Mouse (Mus musculus): ENCODE measurements around the gene Mpz. TPM values are rescaled to one million over a fixed set of nuclear protein-coding genes. Genes with fewer than 3 reads are reported as not detected.
A peak's percentile ranks its signal among the peaks of the same experiment; 100 is the strongest.

Mpz gene
- total RNA-seq, 4 experiments from 2014 or later: 5.2 to 26.1 (median 16.9) TPM

- DNase-seq (ENCODE audit: low spot score in 2 of 2): no peak
Measured at GRCm38 (mm10) chr1:171187851-171188700, 37.6 kb downstream of the Mpz start.

GRCm38 (mm10) chr1:171189046-171189445, 38.5 kb downstream of the Mpz start:
- DNase-seq (ENCODE audit: low spot score in 2 of 2): no peak

GRCm38 (mm10) chr1:171189476-171190114, 39.1 kb downstream of the Mpz start:
- no peak for DNase-seq (ENCODE audit: low spot score in 2 of 2)

DNA sequence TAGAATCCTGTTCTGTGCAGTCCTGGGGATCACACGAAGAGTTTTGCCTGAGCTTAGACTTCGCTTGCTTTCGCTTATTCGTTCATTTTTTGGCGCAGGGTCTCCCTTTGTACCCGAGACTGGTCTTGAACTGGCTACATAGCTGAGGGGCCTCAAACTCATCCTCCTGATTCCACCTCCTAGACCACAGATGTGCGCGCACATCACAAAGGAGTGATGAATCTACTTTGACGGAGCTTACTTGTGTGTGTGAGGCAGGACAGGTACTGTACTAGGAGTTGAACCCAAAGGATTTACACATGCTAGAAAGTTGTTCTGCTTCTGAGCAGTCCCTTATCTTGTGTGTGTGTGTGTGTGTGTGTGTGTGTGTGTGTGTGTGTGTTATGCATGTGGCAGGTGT, 40.3 kb downstream of the Mpz start:
- no peak for DNase-seq (ENCODE audit: low spot score in 2 of 2)

DNA sequence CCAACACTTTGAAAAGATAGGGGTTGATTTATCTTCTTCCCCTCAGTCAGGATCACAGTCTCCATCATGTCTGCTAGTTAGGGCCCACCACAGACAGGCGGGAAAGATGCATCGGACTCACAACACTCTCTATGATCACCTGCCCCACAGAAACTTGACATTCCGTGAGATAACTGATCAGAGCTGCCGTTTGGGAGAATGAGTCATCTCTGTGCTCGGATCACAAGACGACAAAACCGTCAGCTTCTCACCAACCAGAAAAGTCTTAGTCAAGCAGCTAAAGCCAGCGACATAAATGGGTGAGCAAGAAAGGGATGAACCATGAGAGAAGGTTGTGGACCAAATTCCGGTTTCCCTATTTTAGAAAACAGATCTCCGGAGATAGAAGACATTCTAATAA, 41.8 kb downstream of the Mpz start:
- DNase-seq (ENCODE audit: low spot score in 2 of 2): no peak

- no peak for DNase-seq (ENCODE audit: low spot score in 2 of 2)
Measured at GRCm38 (mm10) chr1:171193093-171193840, 42.8 kb downstream of the Mpz start.

DNA sequence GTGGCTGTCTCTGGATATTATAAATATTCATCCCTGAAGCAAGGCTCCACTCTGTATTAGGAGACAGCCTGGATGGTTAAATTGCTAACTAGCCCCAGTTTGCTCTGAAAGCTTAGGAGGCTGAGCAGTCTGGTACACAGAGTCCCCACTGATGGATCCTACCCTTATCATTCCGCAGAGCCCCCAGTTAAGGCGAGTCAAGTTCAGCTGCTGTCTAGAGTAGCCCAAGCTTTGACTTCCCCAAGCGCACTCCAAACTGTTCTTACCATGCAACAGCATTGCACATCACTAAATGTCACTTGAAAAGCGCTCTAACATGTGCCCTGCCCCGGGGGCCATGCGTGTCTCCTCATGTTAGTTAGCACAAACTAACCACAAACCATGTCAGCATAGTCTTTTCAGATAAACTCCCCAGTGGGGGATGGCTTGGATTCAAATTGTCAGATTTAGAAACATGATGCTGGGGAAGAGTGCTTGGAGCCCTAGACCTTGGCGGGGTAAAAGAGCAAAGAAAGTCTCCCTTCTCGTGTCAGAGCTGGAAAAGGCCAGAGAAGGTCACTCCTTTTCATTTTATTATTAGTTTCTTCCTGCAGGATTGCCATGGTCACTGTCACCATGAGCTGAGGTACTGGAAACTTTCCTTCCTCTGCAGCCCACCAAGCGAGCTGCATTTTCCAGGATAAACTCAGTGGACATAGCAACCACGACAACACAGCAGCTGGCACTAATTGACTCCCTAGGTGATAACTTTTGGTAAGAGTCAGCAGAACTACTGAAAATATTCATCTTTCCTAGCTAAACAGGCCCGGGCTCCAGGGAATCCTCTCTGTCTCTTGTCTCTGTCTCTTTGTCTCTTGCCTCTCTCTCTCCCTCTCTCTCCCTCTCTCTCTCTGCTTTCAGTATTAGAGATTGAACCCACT, 43.7 kb downstream of the Mpz start:
- DNase-seq (ENCODE audit: low spot score in 2 of 2): no peak

DNA sequence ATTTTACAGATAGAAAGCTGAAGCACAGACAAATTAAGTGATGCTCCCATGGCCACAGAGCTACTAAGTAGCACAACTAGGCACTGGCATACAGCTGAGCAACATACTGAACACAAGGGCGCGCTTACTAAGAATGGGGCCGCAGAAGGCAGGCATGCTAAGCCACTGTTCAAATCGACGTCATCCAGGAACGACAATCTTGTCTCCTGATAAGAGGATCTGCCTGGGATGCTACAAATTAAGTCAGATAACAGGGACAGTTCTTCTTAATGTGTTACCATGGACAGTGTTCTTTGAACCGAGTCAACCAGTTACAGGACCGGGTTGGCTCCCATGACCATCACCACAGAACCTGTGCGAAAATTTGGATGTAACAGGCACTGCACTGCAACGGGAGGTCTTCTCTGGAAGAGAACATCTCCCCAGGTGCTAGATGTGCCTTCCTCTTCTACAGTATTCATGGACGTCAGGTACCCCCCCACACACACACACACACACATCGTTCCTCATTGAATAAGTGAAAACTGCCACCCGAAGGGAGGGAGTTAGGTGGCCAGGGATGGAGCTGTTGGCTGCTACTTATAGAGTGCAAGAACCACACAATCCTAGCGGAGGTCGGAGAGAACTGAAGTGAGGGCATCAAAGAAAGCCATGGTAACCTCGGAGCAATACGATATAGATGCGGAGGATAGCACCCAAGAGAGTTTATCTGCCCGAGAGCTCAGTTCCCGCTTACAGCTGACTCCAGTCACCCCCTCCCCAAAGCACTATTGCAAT, 44.7 kb downstream of the Mpz start:
- DNase-seq (ENCODE audit: low spot score in 2 of 2): no peak

DNA sequence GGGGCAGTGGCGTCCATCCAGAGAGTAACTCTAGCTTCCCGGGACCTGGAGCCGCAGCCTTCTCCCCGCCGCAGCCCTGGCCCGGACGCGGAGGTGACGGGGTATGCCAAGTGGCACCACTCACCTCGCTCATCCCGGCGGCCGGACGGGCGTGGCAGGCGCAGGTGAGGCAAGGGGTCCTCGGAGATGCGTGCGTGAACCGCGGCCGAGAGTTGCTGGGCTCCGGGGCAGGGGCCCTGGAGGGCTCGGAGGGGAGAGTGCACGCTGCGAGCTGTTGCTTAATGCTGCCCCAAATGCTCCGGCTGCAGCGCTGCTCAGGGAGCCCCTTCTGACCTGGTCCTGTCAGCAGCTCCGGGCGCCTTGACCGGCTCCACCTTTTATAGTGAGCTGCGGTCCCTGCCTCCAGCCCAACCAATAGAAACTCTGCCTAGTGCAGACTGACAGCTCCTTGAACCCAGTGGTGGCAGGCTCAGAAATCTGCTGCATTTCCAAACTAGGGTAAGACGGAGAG, 45.4 kb downstream of the Mpz start, which contains the start of gene Pcp4l1:
Gene Pcp4l1 (minus strand): TSS at position 382 of the 511 bp plus-strand sequence.
- DNase-seq (ENCODE audit: low spot score in 2 of 2): peak; percentile 50 to 54

- DNase-seq (ENCODE audit: low spot score in 2 of 2): no peak
Measured at GRCm38 (mm10) chr1:171199532-171199931, 49.0 kb downstream of the Mpz start.

GRCm38 (mm10) chr1:171200769-171201168, 50.3 kb downstream of the Mpz start:
- DNase-seq (ENCODE audit: low spot score in 2 of 2): no peak

DNA sequence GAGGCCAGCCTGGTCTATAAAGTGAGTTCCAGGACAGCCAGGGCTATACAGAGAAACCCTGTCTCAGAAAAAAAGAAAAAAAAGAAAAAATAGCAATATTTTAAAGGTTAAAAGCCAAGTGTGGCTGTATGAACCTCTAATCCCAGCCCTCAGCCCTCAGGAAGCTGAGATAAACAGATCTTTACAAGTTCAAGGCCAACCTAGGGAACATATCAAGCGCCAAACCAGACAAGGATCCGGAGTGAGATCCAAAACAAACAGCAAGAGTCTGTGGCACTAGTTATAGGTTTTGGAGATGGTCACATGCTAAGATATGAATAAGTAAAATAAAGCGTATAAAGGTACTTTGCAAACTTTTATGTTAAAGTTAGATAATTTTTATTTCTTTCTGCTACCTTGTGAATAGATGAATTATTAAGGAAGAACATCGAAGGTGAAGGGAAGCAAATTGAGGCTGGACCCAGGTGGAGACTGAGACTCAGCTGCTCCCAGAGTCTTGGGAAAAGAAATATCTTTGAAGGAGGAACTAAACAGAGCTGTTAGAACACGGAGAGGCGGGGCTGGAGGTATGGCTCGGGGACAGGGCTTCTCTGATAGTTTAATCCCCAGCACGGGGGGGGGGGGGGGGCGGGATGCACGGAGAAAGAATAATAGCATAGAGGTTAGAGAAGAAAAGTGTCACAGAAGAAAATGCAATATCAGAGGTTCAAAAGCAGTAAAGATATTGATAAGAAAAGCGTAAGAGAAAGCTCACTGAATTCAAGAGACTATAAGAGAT, 53.1 kb downstream of the Mpz start:
- no peak for DNase-seq (ENCODE audit: low spot score in 2 of 2)

DNA sequence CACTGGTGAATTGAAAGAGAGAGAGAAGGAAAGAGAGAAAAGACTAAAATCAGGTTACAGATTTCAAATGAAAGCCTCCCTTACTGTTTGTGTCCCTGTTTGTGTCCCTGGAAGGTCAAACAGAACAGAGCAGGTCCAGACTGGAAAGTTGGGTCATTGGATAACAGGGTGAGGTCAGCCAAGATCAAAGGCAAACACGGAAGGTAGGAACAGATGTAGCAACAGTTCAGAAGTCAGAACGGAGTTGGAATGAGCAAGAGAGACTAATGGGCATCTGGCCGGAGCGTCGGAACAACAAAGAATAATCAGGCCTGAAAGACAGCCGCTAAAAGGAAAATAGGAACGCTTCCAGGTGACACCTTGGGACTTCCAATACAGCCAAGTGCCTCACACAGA, 53.7 kb downstream of the Mpz start:
- DNase-seq (ENCODE audit: low spot score in 2 of 2): no peak

- DNase-seq (ENCODE audit: low spot score in 2 of 2): no peak
Measured at GRCm38 (mm10) chr1:171205704-171206493, 55.4 kb downstream of the Mpz start.

DNA sequence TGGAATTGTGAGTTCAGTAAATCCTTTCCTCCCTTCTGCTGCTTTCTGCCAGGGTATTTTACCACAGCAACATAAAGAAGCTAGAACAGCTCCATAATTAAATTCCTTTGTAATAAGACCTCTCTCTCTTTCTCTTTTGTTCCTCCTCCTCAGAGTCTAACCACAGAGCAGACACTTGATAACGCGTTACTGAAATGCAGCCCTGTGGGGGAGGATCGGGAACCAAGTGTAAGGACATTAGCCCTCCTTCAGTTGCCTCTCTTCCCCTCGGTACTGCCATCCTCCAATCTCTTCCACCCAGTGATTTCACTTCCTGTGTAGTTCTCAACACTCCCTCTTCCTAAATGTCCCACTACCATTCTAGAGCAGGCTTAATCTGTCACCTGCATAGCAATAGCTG, 58.9 kb downstream of the Mpz start:
- DNase-seq (ENCODE audit: low spot score in 2 of 2): no peak

All from gastrocnemius, adult 8-10 months (tissue).